Mouse (Mus musculus) E14TG2a.4 (cell line): Measurements from ENCODE around the gene Tmem100.

Experiments used
- CTCF ChIP-seq: conservative IDR thresholded peaks from 2 replicates; pipeline ENCODE4 v1.5.1; 2014; ENCODE audit warnings: low read length
- NANOG ChIP-seq: IDR thresholded peaks from 2 replicates; pipeline ENCODE4 v1.6.1; 2014; ENCODE audit warnings: borderline replicate concordance, low read length, mixed read lengths

DNA sequence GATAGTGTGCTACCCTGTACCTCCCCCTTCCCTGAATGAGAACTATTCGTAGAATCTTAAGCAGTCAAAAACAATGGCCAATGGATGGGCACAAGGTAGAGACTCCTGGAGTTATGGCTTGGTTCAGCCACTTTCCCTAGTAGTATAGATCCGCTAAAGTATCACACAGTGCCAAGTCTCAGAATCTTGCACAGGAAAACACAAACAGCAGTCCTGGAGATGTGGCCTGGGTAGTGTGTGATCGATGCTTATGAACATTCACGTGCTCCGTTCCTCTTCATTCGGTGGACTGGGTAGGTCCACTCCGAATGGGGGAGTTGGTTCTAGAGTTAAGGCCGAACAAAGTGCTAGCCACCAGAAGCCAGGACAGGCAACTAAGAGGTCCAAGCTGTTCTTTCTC, 1.4 kb upstream of the Tmem100 start:
- no peak for TF ChIP-seq CTCF
- no peak for TF ChIP-seq NANOG
